Mouse (Mus musculus): ENCODE results near the gene Tsr3. TPM values are rescaled to one million over a fixed set of nuclear protein-coding genes. Genes with fewer than 3 reads are reported as not detected.

Gene Tsr3
- total and polyA plus RNA-seq, 3 experiments = 38.7 to 42.3 (median 40.8) TPM

DNA sequence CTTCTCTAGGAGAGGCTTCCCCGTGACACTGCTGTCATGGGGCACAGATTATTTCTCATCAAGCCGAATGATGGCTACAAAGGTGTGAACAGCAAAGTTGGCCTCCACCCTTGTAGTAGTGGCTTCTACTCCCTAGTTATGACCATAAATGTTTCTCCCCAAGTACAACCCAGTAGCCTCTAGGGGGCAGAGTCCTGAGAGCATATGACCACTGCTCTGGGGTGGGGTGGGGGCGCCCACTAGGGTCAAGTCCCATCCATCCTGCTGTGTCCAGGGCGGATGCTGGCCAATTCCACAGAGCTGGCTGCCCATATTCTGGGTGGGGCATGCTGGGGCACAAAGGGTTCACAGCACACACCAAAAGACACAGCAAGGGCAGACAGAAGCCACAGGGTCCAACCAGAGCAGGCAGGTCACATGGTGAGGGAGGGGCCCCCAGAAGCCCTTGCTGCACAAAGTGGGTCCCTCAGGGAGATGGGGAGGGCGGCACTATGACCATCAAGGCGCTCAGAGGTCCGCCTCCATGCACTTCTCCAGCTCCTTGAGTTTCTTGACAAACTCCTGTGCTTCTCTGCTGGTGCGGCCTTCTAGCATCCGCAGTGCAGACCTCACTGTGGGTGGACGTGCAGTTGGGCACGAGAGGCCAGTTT is 3.3 kb downstream of the Tsr3 start:
- DNase-seq (ENCODE audit: extremely low read depth) = no peak
- dilution Hi-C loops (cut with MboI; ENCODE audit: extremely low pct_ligation_motif_present, extremely low pct_unique_long_range_greater_than_20kb, low sequenced_read_pairs) = no loop called here

DNA sequence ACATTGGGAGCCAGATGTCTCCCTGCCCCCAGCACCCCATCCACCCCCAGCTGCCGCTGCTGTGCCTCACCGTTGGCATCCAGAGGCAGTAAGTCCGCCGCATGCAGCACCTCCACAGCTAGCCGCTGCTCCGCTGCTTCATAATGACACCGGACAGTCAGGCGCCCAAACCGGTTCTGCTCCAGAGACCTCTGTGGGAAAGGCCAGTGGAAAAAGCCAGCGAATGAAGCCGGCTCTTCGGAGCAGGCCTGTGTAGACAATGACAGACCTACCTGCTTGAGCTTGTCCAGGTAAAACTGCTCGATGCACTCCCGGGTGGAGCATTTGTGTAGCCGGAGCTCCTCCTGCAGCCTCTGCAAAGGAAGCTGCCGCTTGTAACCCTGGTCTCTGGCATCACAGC is 4.3 kb downstream of the Tsr3 start:
- Histone ChIP-seq H3K9me3 (replicated peaks; ENCODE audit: low read length) (no peaks in the 10 kb centered on the region), H3K4me2 (ENCODE audit: insufficient read depth, low read depth, poor library complexity, severe bottlenecking) (no peak overlapping the region)
- in situ Hi-C loops (cut with MboI; ENCODE audit: low pct_ligation_motif_present, low pct_unique_long_range_greater_than_20kb, low sequenced_read_pairs) = no loop called here

More for the DNA sequence above, 3.3 kb downstream of the Tsr3 start:
- Histone ChIP-seq H3K79me2 (replicated peaks; ENCODE audit: control insufficient read depth, extremely low read depth, insufficient read depth, poor library complexity, severe bottlenecking) (peaks cover 17% of the 10 kb centered on the region), H3K4me3 (replicated peaks in 1 of 3; ENCODE audit: low read depth in 2 of 3, low read length in 2 of 3, poor library complexity in 1 of 3) (no peak overlapping the region), H3K9ac (ENCODE audit: insufficient read depth, low read depth) (no peak overlapping the region), H3K36me3 (replicated peaks in 1 of 2; ENCODE audit: control insufficient read depth in 1 of 2, insufficient read depth in 1 of 2, low read length in 1 of 2) (peaks cover 35 to 54% of the 10 kb centered on the region in 2 experiments), H3K4me1 (ENCODE audit: control insufficient read depth in 1 of 2, insufficient read depth in 2 of 2) (peaks cover 7 to 18% of the 10 kb centered on the region in 2 experiments; a peak in 2 of 4 replicates), H3K4me2 (ENCODE audit: insufficient read depth, low read depth, poor library complexity, severe bottlenecking) (no peak overlapping the region), H3K27ac (ENCODE audit: insufficient read depth, low read depth) (no peak overlapping the region), H3K9me3 (replicated peaks; ENCODE audit: low read length) (no peaks in the 10 kb centered on the region), H3K27me3 (replicated peaks) (no peaks in the 10 kb centered on the region)
- no peak for TF ChIP-seq ZMIZ1 (IDR thresholded peaks at IDR 0.05; ENCODE audit: low read depth, low read length)
- TF ChIP-seq CTCF (conservative IDR thresholded peaks at IDR 0.05 in 1 of 2, IDR thresholded peaks at IDR 0.05 in 1 of 2; ENCODE audit: low read depth in 2 of 2, low read length in 2 of 2) = peak in 1 of 2 experiments; percentile 50; a peak in 2 of 4 replicates
- in situ Hi-C loops (cut with MboI; ENCODE audit: low pct_ligation_motif_present, low pct_unique_long_range_greater_than_20kb, low sequenced_read_pairs) = no loop called here

DNA sequence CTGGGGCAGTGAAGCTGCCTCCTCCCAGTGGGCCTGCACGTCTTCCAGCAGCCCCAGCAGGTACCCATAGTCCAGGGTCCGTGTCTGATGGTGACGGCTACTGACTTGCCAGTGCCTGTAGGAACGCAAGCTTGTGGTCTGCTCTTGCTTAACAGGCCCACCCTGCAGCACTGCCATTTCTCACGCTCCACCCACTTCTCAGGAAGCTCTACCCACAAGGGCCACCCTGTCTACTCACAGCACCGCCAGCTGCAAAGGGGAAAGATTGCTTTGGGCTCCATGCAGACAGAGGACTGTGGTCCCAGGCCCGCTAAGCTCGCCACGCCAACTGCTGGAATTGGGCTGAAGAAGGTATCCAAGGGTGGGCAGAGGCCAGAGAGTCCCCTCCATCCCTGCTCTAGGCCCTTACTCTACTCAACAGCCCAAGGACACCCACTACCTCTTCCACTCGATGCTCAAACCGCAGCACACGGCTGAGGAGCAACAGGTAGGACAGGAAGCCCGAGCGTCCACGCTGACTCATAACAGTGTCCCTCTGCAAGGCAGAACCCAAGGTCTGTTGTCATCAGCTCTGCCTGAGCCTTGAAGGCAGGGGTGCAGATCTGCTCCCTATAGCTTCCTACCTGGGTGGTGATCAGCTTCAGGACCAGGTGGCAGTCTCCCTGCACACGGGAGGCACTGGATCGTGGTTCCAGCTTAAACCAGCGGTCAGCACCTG is 8.2 kb downstream of the Tsr3 start:
- H3K4me3 ChIP-seq (replicated peaks in 1 of 3; ENCODE audit: low read depth in 2 of 3, low read length in 2 of 3, poor library complexity in 1 of 3) = no peak overlapping the region

More for the DNA sequence above, 4.3 kb downstream of the Tsr3 start:
- Histone ChIP-seq H3K27ac (ENCODE audit: insufficient read depth, low read depth) (no peak overlapping the region), H3K36me3 (replicated peaks in 1 of 2; ENCODE audit: control insufficient read depth in 1 of 2, insufficient read depth in 1 of 2, low read length in 1 of 2) (peaks cover 35 to 54% of the 10 kb centered on the region in 2 experiments), H3K4me1 (ENCODE audit: control insufficient read depth in 1 of 2, insufficient read depth in 2 of 2) (peaks cover 7 to 14% of the 10 kb centered on the region in 2 experiments; a peak in 2 of 4 replicates), H3K79me2 (replicated peaks; ENCODE audit: control insufficient read depth, extremely low read depth, insufficient read depth, poor library complexity, severe bottlenecking) (peaks cover 17% of the 10 kb centered on the region), H3K4me3 (replicated peaks in 1 of 3; ENCODE audit: low read depth in 2 of 3, low read length in 2 of 3, poor library complexity in 1 of 3) (no peak overlapping the region), H3K9ac (ENCODE audit: insufficient read depth, low read depth) (no peak overlapping the region), H3K27me3 (replicated peaks) (no peaks in the 10 kb centered on the region)
- dilution Hi-C loops (cut with MboI; ENCODE audit: extremely low pct_ligation_motif_present, extremely low pct_unique_long_range_greater_than_20kb, low sequenced_read_pairs) = no loop called here
- TF ChIP-seq JUN (IDR thresholded peaks at IDR 0.05; ENCODE audit: insufficient read depth, low read depth, low read length) (no peak), NELFE (IDR thresholded peaks at IDR 0.05; ENCODE audit: low read depth, low read length) (no peak), USF1 (IDR thresholded peaks at IDR 0.05; ENCODE audit: low read depth, low read length) (no peak), BHLHE40 (IDR thresholded peaks at IDR 0.05; ENCODE audit: low read depth, low read length) (no peak), POLR2A (IDR thresholded peaks at IDR 0.05; ENCODE audit: low read depth, low read length) (no peak), MAX (IDR thresholded peaks at IDR 0.05; ENCODE audit: low read length) (no peak), GABPA (IDR thresholded peaks at IDR 0.05; ENCODE audit: insufficient replicate concordance, low read depth, low read length) (no peak), E2F4 (IDR thresholded peaks at IDR 0.05; ENCODE audit: insufficient replicate concordance, low read depth, low read length) (no peak), EP300 (IDR thresholded peaks at IDR 0.05; ENCODE audit: low read length) (no peak), SMC3 (IDR thresholded peaks at IDR 0.05; ENCODE audit: low read depth, low read length) (no peak)
- DNase-seq (ENCODE audit: extremely low read depth) = no peak

More for the DNA sequence above, 8.2 kb downstream of the Tsr3 start:
- dilution Hi-C loops (cut with MboI; ENCODE audit: extremely low pct_ligation_motif_present, extremely low pct_unique_long_range_greater_than_20kb, low sequenced_read_pairs) = no loop called here
- no peak overlapping the region for H3K27ac ChIP-seq (ENCODE audit: insufficient read depth, low read depth)
- no peaks in the 10 kb centered on the region for H3K79me2 ChIP-seq (replicated peaks; ENCODE audit: control insufficient read depth, extremely low read depth, insufficient read depth, poor library complexity, severe bottlenecking)
- H3K4me1 ChIP-seq (ENCODE audit: control insufficient read depth in 1 of 2, insufficient read depth in 2 of 2) = no peaks in the 10 kb centered on the region
- H3K9ac ChIP-seq (ENCODE audit: insufficient read depth, low read depth) = no peak overlapping the region
- TF ChIP-seq ZC3H11A (IDR thresholded peaks at IDR 0.05; ENCODE audit: low read depth, low read length) = no peak
- TF ChIP-seq MEF2A (IDR thresholded peaks at IDR 0.05; ENCODE audit: borderline replicate concordance, low read depth, low read length) = no peak
- no peak for TF ChIP-seq JUND (conservative IDR thresholded peaks at IDR 0.05; ENCODE audit: low read depth, low read length)
- TF ChIP-seq IRF4 (IDR thresholded peaks at IDR 0.05; ENCODE audit: low read depth, low read length) = no peak
- TF ChIP-seq POLR2AphosphoS2 (IDR thresholded peaks at IDR 0.05; ENCODE audit: low read depth, low read length) = no peak
- no peaks in the 10 kb centered on the region for H3K9me3 ChIP-seq (replicated peaks; ENCODE audit: low read length)
- no peak overlapping the region for H3K4me2 ChIP-seq (ENCODE audit: insufficient read depth, low read depth, poor library complexity, severe bottlenecking)
- in situ Hi-C loops (cut with MboI; ENCODE audit: low pct_ligation_motif_present, low pct_unique_long_range_greater_than_20kb, low sequenced_read_pairs) = no loop called here
- no peak for DNase-seq (ENCODE audit: extremely low read depth)
- peaks cover 20 to 34% of the 10 kb centered on the region in 2 experiments for H3K36me3 ChIP-seq (replicated peaks in 1 of 2; ENCODE audit: control insufficient read depth in 1 of 2, insufficient read depth in 1 of 2, low read length in 1 of 2)
- peaks cover 13% of the 10 kb centered on the region for H3K27me3 ChIP-seq (replicated peaks)

All from CH12.LX (cell line).